Mouse (Mus musculus) cerebral cortex, adult 2 months (tissue): ENCODE measurements around the gene Pde3a.

Experiments
- WGBS: fragments of 180-500 bp; shearing (Covaris S2); methylation state at CpG from one replicate; pipeline ENCODE4 v1.1.7; 2018; 5-methylcytosine and 5-hydroxymethylcytosine counted together

Gene Pde3a

GRCm38 (mm10) chr6:141405496-141405895 is 156.4 kb downstream of the Pde3a start:
- 71% methylated on average over 5 of the region's 5 CpGs for WGBS

- 62% methylated on average over 4 of the region's 4 CpGs for WGBS
Measured at GRCm38 (mm10) chr6:141408758-141409157, 159.7 kb downstream of the Pde3a start.

- 84% methylated on average over 5 of the region's 5 CpGs for WGBS
Measured at GRCm38 (mm10) chr6:141410836-141411235, 161.8 kb downstream of the Pde3a start.

GRCm38 (mm10) chr6:141425114-141425513 is 176.0 kb downstream of the Pde3a start:
- WGBS = 67% methylated on average over 6 of the region's 6 CpGs

GRCm38 (mm10) chr6:141428587-141428986 is 179.5 kb downstream of the Pde3a start:
- 81% methylated on average over 4 of the region's 4 CpGs for WGBS

- 96% methylated on average over 1 of the region's 1 CpGs for WGBS
Measured at GRCm38 (mm10) chr6:141430134-141430533, 181.1 kb downstream of the Pde3a start.

- WGBS = 90% methylated on average over 13 of the region's 13 CpGs
Measured at GRCm38 (mm10) chr6:141432271-141432974, 183.4 kb downstream of the Pde3a start.

GRCm38 (mm10) chr6:141433917-141434756 is 185.1 kb downstream of the Pde3a start:
- 39% methylated on average over 10 of the region's 10 CpGs for WGBS

- WGBS = 84% methylated on average over 4 of the region's 4 CpGs
Measured at GRCm38 (mm10) chr6:141435160-141435559, 186.1 kb downstream of the Pde3a start.

- 82% methylated on average over 3 of the region's 3 CpGs for WGBS
Measured at GRCm38 (mm10) chr6:141439965-141440364, 190.9 kb downstream of the Pde3a start.

GRCm38 (mm10) chr6:141447547-141447946 is 198.5 kb downstream of the Pde3a start:
- 10% methylated on average over 3 of the region's 3 CpGs for WGBS

- 62% methylated on average over 8 of the region's 8 CpGs for WGBS
Measured at GRCm38 (mm10) chr6:141448886-141449285, 199.8 kb downstream of the Pde3a start.

GRCm38 (mm10) chr6:141455335-141455734 is 206.3 kb downstream of the Pde3a start:
- WGBS = 75% methylated on average over 5 of the region's 5 CpGs

- WGBS = 89% methylated on average over 3 of the region's 3 CpGs
Measured at GRCm38 (mm10) chr6:141456591-141456990, 207.5 kb downstream of the Pde3a start.

GRCm38 (mm10) chr6:141470251-141470650 is 221.2 kb downstream of the Pde3a start:
- 55% methylated on average over 2 of the region's 2 CpGs for WGBS

- 52% methylated on average over 2 of the region's 2 CpGs for WGBS
Measured at GRCm38 (mm10) chr6:141474223-141474622, 225.2 kb downstream of the Pde3a start.

- WGBS = 23% methylated on average over 3 of the region's 3 CpGs
Measured at GRCm38 (mm10) chr6:141474696-141475095, 225.6 kb downstream of the Pde3a start.

- WGBS = 51% methylated on average over 10 of the region's 10 CpGs
Measured at GRCm38 (mm10) chr6:141485302-141486021, 236.4 kb downstream of the Pde3a start.

GRCm38 (mm10) chr6:141487266-141487665 is 238.2 kb downstream of the Pde3a start:
- WGBS = 41% methylated on average over 7 of the region's 7 CpGs

- WGBS = 26% methylated on average over 11 of the region's 11 CpGs
Measured at GRCm38 (mm10) chr6:141488619-141489018, 239.6 kb downstream of the Pde3a start.

GRCm38 (mm10) chr6:141494909-141495308 is 245.8 kb downstream of the Pde3a start:
- WGBS = 80% methylated on average over 4 of the region's 4 CpGs
